Mouse (Mus musculus): ENCODE data around the gene Cnnm3.
"Not testable (repeated sequence)": the region's sequence is repeated elsewhere in the genome, so short reads cannot be mapped to it uniquely, and the experiment has no call there.

Cnnm3 gene

DNA sequence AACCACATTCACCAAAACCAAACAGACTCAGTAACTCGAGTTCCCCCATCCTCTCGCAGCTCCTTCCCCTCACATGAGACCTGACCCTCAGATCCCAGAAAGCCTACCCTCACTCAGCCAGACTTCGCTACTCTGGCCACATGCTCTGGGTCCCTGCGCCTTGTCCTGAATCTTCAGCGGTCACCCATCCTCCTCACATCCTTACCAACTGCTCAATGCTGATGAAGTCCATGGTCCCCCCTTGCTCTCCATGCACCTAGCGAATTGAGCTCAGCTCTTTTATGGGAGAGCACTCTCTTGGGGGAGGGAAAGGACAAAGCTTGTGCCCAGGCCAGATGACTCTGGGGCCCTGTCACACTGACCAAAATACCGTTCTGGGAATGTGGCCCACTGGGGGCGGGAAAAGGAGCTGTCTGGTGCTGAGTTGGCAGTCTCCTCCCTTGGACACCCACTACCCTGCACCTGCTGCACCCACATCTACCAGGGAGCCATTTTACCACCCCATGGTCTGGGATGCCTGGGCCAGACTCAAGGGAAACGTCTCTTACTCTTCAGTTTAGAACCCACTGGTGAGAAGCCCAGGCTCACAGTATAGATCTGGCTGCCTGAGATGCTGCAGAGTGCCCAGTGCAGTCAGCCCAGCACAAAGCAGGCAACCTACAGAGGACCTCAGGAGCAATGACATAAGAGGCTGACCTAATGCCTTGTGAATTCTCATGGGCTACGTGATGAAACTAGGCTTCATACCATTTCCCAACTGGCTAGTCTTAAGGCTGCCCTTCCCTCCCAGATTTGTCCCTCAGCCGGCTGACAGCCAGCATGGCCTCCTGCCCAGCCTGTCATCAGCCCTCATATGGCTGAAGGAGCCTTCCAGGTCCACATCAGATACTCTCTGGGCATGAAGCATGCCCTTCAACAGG, 24.1 kb downstream of the Cnnm3 start:
- peak; percentile 16 for DNase-seq (ENCODE audit: low read depth, low spot score)

DNA sequence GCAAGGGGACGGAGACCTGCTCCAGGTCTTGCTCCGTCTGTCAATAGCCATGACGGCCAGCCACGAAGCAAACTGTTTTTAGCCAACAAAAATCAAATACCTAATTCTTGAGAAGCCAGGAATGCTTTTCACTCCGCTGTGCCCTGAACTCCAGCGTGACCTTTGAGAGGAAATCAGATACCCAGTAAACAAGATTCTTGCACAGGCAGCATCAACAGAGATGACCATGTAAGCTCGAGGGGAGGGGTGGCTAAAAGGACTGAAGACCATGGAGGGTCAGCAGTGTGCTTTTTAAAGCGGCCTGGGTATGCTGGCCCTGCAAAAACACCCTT, 24.7 kb downstream of the Cnnm3 start:
- no peak for DNase-seq (ENCODE audit: low read depth, low spot score)

DNA sequence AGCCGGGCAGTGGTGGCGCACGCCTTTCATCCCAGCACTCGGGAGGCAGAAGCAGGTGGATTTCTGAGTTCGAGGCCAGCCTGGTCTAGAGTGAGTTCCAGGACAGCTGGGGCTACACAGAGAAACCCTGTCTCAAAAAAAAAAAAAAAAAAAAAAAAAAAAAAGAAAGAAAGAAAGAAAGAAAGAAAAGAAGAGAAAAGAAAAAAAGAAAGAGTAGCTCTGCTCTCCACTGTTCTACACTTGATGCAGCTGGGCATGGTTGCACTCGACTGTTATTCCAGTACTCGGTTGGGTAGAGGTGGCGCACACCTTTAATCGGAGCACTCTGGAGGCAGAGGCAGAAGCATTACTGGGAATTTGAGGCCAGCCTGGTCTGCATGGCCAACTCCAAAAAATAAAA, 25.1 kb downstream of the Cnnm3 start, which contains the start of gene Ankrd23:
TSS of gene Ankrd23 (minus strand) at position 101 of the 400 bp plus-strand sequence.
- not testable (repeated sequence) for DNase-seq (ENCODE audit: low read depth, low spot score)

DNA sequence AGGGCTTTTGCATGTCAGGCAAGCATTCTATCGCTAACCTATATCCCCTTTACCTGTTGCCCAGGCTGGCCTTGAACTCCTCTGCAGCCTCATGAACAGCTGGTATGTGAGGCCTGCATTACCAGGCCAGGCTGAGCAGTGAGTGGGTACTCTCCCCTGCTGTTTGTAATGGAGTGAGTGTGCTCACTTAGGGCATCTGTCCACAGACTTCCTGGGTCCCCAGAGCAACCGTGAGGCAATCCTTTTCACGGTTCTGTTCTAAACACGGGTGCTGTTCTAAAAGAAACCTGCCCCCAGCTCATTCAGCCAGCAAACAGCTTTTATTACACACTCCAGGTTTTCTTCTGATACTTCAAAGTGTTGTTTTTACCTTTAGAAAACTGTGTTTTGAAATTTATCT, 27.1 kb downstream of the Cnnm3 start:
- no peak for DNase-seq (ENCODE audit: low read depth, low spot score)

DNA sequence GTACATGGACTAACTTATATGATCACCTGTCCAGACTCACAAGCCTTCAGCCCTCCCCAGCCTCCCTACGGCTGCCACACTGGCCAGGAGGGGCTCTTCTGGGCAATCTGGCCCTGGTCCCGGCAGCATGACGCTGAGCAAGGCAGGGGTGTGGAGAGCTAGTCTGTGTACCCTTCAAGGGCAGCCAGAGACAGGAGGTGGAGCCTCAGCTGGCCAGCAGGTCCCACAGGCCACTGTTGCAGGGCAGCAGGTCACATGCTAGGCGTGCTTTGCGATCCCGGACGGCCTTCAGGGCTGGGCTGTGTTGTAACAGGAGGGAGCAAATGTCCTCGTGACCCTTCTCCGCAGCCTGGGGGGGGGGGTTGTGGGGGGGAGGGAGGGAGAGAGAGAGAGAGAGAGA, 27.5 kb downstream of the Cnnm3 start, which contains the start of gene Gm42417:
TSS of gene Gm42417 (minus strand) at position 244 of the 400 bp plus-strand sequence.
- no peak for DNase-seq (ENCODE audit: low read depth, low spot score)

DNA sequence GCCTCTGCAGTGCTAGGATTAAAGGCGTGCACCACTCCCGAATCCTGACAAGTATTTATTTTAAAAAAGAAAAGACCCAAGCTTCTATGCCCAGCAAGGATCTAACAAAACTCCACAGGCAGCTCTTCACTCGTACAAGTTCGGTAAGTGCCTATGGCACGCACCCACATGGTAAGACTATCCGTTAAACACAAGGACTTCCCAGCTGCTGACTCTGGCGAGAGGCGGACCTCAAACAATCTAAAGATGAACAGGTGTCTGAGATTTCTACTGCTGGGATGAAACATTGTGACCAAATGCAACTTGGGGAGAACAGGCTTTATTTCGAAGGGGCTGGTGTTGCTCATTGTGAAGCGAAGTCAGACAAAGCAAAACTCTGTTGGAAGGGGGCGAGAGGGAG, 28.5 kb downstream of the Cnnm3 start:
- DNase-seq (ENCODE audit: low read depth, low spot score), result no peak

DNA sequence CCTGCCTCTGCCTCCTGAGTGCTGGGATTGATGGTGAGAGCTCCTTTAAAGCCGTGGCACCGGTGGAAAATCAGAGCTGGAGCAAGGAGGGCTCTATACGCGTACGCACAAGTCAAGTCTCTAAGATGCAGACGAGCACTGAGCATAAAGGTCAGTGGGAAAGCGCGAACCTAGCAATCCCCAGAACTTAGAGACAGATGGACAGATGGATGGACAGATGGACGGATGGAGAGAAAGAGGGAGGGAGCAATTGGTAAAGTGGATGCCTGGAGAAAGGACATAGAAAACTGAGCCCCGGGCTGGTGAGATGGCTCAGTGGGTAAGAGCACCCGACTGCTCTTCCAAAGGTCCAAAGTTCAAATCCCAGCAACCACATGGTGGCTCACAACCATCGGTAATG, 29.1 kb downstream of the Cnnm3 start:
- DNase-seq (ENCODE audit: low read depth, low spot score), result no peak

DNA sequence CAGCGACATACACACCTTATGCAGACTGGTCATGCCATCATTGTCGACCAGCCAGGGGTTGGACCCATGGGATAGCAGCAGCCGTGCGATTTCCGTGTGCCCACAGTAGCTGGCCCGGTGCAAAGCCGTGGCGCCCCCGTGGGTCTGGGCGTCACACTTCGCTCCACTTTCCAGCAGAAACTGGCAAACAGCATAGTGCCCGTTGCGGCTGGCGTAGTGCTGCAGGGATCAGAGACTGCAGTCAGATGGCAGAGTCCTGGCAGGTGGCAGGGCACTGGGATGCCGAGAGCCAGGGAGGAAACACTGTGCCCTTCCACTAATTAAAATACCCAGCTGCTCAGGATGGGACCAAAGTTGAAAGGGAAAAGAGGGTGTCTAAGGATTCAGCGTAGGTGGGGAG, 30.2 kb downstream of the Cnnm3 start:
- DNase-seq (ENCODE audit: low read depth, low spot score), result no peak

DNA sequence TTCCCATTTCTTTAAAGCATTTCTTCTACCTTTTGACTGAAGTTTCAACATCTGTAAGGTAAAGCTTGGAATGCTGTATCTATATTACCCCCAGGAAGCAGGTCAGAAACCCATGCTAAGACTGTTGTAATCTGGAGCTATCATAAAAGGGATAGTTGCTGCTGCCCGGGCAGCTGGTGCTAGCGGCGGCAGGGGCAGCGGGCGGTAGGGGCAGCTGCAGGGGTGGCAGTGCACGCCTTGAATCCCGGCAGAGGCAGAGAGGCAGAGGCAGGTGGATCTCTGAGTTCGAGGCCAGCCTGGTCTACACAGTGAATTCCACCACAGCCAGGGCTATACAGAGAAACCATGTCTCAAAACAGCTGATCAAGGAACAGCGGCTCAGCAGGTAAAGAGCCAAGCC, 31.3 kb downstream of the Cnnm3 start:
- no peak for DNase-seq (ENCODE audit: low read depth, low spot score)

DNA sequence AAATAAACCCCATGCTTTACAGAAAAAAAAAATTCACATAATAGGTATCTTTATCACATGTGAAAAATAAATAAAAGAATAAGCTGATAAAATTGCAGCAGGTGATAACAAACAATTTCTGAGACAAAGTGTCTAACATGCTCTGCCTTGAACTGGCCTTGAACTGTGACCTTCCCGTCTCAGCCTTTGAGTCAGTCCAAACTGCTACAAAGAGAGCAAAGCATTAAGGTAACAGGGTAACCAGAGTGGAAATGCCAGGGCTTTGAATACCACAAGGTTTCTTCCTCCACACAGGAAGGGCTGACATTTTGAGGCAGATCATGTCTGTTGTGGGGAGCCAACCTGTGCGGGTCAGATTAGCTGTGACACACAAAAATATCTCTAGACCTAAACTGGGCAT, 33.7 kb downstream of the Cnnm3 start:
- no peak for DNase-seq (ENCODE audit: low read depth, low spot score)

DNA sequence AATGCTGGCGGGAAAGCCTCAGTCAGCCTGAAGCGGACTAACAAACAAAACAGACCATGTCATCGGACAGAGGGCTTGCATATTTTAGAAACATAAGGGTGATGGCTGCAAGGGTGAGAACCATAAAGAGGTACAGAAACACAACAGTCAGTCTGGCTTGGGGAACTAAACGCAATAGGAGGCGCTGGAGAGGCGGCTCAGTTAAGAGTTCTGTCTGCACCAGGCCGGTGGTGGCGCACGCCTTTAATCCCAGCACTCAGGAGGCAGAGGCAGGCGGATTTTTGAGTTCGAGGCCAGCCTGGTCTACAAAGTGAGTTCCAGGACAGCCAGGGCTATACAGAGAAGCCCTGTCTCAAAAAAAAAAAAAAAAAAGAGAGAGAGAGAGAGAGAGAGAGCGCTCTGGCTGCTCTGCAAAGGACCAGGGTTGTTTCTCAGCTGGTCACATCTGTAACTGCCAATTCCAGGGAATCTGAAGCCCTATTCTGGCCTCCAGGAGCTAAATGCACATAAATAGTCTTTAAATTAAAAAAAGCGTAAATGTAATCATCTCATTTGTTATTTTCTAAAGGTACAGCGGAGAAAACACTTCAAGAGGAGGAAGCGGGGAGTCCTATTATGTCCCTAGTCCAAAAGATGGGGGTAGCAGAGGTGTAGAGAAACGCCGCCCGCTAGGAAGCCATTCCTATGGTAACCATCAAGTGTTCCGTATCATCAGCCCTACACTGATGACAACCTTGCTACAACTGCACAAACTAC, 34.4 kb downstream of the Cnnm3 start:
- DNase-seq (ENCODE audit: low read depth, low spot score), result no peak

DNA sequence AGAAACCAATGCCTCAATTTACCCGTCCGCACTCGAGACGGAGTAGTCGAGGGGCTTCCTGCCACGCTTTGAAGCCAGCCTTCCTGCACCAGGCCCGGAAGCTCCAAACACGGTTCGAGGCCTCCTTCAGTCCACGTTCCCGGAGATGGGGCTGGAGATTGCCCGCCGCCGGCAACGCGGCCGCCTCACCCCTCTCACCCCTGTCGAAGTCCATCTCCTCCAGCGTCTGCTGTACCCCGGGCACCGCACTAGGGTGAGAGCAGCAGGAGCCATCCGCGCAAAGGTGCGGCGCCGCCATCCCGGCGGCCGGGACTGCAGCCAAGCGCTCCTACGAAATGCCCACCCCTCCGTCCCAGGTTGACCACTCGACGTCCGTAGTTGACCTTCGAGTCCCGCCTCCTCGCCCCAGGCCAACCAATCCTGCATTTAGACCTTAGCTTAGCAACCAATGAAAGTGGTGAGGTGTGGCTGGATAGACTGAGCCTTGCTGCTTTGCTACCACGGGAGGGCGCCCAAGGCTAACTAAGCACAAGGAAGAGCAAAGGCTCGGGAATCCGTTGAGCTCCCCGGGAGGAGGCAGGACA, 35.3 kb downstream of the Cnnm3 start, which contains the start of gene Ankrd39:
TSS of gene Ankrd39 (minus strand) at position 558 of the 584 bp plus-strand sequence.
- peak; percentile 99 for DNase-seq (ENCODE audit: low read depth, low spot score)

DNA sequence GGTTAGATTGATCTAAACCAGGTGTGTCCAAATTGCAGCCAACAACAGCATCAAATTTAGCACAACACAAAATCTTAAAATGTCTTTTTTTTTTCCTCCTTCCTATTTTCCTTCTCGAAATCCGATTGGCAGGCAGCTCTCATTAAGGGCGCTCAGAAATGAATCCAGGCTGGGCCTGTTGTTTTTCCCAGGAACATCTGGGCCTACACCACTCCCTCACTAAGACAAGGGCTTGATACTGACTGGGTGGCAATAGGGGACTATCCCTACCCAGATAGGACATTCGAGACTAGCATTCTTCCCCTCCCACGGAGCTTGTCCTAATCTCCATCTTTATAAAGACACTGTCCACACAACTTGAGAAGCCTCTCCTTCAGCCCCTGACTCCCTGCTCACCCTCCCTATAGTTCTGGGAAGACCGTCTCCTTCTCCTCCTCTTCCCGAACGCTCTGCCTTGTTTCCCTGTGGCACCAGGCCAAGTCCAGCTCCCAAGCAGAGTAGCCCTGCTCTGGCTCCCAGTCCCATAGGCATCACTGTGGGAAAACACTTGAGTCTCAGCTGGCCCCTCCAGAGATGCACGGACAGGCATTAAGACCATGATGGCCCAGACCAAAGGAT, 36.4 kb downstream of the Cnnm3 start:
- DNase-seq (ENCODE audit: low read depth, low spot score), result peak; percentile 51

DNA sequence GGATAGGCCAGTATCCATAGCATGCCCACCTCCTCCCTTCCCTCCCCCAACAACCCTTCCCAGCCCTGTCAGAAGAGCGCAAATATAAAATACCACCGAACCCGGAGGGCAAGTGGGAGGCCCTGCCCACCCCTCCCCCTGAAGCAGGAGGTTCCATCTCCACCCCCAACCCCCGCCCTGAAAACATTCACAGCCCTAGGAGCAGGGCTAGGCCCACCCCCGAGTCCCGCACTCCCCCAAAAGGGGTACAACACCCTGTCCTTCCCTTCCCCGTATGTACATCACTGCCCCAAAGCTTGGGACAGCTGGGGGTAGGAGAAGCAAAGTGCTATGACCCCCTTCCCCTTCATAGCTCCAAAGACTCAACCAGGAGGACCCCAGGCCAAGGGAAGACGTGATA, 37.1 kb downstream of the Cnnm3 start:
- DNase-seq (ENCODE audit: low read depth, low spot score), result no peak

DNA sequence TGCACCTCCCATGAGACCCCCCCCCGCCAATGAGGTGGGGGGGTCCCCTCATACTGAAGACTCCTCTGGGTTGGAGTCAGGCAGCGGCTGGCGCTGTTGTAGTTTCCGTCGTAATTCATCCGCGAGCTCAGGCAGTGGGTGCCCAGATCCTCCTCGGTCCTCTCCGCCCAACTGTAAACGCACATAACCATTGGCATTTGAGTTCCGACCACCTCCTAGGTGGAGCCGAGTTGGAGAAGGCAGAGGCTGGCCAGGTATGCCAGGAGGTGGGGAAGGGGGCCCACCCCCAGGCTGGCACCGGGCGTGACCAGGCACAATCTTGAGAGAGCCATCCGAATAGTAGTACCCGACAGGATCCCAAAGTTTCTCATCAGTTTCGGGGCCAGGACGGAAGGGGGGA, 37.8 kb downstream of the Cnnm3 start:
- no peak for DNase-seq (ENCODE audit: low read depth, low spot score)

DNA sequence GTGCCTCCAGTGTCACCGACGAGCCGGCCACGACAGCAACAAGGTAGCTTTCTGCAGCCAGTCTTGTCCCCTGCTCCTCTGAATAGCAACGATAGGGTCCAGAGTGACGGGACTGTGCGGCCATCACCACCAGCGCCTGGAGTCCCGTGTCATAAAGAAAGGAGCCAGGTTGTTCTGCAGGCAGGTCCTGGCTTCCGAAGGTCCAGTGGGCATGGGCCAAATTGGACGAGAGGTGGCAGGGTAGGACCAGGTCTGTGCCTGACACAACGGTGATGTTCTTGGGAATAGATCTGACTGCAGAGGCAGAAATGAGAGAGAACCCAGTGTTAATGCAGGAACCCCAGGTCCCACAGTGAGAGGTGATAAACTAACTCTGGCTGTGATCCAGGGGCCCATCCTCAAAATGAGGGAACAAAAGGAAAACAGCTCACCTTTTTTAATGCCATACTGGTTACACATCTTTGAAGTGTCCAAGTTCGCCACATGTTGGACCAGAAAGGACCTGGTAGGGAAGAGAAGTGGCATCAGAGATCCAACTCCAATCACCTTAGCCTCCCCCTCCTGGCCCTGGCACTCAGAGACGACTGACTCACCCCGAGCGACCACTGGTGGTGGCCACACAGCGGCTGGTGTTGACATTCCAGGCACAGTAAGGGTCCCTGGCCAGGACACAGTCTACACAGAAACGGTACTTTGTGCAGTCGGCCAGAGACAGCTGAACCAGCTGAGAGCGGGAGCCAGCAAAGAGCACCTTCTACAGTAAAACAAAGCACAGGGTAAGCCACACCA, 38.6 kb downstream of the Cnnm3 start:
- DNase-seq (ENCODE audit: low read depth, low spot score), result no peak

DNA sequence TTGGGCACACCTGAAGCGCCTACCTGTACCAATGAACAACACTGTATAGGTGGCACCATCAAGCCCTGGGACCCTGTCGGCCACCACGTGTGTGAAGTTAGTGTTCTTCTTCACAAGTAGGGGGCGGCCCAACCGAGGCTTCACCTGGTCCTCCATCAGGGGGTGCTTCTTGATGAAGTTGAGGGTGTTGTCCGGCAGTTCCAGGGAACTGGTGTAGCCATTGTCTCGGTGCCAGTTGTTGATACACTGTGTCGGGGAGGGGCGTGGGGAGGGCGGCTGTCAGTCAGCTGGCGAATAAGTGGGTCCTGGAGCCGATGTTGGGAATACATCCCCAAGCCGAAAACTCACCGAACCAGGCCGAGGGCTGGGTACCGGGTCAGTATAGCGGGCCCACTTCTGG, 40.2 kb downstream of the Cnnm3 start:
- DNase-seq (ENCODE audit: low read depth, low spot score), result no peak

DNA sequence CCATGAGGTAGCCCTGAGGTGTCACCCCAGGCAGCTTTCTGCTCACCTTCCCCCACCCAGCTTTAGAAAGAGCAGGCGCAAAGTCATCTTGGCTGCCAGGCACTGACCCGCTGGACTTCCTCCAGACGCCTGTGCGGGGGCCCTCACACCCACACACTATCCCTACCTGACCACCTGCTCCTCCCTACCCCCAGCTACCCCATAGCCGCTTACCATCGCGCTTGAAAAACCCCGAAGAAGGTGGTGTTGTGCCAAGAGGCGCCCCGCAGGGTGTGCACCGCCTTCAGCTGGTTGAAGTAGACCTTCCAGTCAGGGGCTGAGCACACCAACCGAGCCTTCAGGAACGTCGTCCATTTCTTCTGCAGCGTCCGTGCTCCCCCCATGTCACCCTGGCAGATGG, 40.8 kb downstream of the Cnnm3 start:
- no peak for DNase-seq (ENCODE audit: low read depth, low spot score)

DNA sequence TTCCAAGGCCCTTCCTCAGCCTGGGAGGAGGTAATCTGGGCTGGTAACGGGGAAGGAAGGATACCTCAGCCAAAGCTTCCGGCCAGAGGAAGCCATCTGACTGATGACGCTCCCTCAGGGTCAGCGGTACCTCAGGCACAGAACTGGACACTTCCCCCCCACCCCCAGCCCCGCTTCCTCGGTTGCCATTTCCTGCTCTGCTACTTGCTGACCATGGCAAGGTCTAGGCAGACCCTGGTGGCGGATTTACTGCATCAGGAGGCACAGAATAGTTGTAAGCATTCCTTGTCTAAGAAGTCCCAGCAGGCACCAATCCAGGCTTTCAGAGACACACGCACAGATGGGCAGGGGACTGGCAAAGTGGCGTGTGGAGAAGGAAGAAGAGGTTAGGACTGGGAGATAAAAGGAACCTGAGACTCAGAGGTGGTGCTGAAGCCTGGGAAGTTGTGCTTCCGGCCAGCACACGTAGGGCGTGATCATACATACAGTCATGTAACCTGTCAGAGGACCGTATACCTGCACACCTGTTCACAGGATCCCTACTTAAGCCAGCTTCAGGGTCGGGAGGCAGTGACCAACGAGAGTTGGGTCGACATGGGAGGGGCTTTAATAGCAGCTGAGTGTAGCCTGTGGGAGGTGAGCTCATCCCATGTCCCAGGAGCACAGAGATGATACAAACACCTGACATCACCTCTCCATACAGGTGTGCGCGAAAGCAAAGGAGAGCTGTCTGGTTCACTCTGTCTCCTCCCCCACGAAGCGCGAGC, 43.1 kb downstream of the Cnnm3 start:
- DNase-seq (ENCODE audit: low read depth, low spot score), result no peak

DNA sequence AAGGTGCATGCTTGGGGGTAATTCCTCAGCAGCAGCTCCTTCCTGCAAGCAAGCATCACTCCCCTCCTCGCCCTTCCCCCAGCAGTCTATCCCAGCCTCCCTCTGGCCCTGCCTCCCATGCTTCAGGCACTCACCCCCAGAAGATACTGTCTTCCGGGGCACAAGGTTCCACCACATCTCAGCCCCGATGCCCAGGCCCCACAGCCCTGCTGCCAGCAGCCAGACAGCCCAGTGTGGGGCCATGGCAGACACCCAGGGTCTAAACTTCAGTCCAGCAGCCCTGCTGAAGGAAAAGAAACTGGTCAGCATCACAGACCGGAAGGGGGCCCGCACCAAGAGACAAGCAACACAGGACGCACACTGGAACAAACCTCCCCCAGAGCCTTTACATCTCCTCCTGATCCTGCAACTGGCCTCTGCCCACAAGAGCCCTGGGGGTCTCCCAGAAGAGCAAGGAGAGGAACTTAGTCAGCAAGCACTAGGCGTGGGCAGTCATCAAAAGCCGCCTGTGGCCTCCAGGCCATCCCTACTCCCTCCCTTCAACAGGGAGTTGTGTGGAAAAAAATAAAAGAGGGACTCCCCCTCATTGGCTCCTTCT, 44.2 kb downstream of the Cnnm3 start:
- DNase-seq (ENCODE audit: low read depth, low spot score), result peak; percentile 69

Measured in 3T3-L1 (cell line).